Mouse (Mus musculus) limb, embryonic 10.5 days (tissue): Measurements from ENCODE around the gene Ceacam15. TPM values are rescaled to one million over a fixed set of nuclear protein-coding genes. Genes with fewer than 3 reads are reported as not detected.
"Not testable (repeated sequence)": the region's sequence is repeated elsewhere in the genome, so short reads cannot be mapped to it uniquely, and the experiment has no call there.

Experiments used
- DNase-seq: peaks from one replicate; pipeline ENCODE4 v3.0.0-alpha.2; 2017; ENCODE audit warnings: low spot score
- H3K27ac ChIP-seq: fragments of 300-500 bp; sonication (generic); 2 replicates; pipeline ENCODE4 v1.5.1; 2016; ENCODE audit warnings: mild to moderate bottlenecking
- H3K27me3 ChIP-seq: fragments of 300-500 bp; sonication (generic); 2 replicates; pipeline ENCODE4 v1.6.1; 2016; ENCODE audit warnings: low read depth, mild to moderate bottlenecking; ENCODE audit not compliant: poor library complexity, severe bottlenecking
- H3K36me3 ChIP-seq: fragments of 300-500 bp; sonication (generic); 2 replicates; pipeline ENCODE4 v1.6.1; 2016; ENCODE audit warnings: mild to moderate bottlenecking, moderate library complexity
- H3K4me1 ChIP-seq: fragments of 300-500 bp; sonication (generic); 2 replicates; pipeline ENCODE4 v1.6.1; 2016
- H3K4me3 ChIP-seq: fragments of 300-500 bp; sonication (generic); 2 replicates; pipeline ENCODE4 v1.5.1; 2016; ENCODE audit warnings: mild to moderate bottlenecking, moderate library complexity
- H3K9me3 ChIP-seq: fragments of 300-500 bp; sonication (generic); replicated peaks from 2 replicates; pipeline ENCODE4 v1.6.1; 2016; ENCODE audit warnings: mild to moderate bottlenecking
- WGBS: fragments of 180-500 bp; shearing (Covaris S2); methylation state at CpG from one replicate; pipeline ENCODE4 v1.1.7; 2016; 5-methylcytosine and 5-hydroxymethylcytosine counted together
- polyA plus RNA-seq: library from polyadenylated mRNA; unstranded; fragments of >200 nt; fragmentation: Nextera tagmentation; extraction: Ambion mirVana; gene quantifications from 2 replicates; pipeline ENCODE4 v1.2.1, GENCODE M21; 2016

The Ceacam15 gene
- polyA plus RNA-seq, 1 experiment from 2014 or later = not detected

DNA sequence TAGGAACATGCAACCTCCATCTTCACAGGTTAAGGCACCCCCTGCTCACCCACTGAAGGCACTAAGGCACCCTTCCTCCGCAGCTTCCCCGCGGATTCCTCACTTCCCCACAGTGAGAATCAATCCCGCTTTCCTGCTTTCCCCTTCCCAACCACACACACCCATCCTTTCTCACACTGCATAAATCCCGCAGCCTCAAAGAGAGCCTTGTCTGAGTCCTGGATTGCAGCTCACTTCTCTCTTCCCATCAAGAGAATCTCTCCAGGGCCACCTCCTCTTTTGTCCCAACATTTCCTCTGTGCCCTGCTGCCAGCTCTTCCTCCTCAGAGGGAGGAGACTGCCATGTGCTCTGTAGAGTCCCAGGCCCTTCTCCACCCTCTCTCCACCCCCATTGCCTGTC is 806 bp downstream of the Ceacam15 start:
- not testable (repeated sequence) for H3K4me3 ChIP-seq, DNase-seq, H3K9me3 ChIP-seq, H3K27ac ChIP-seq, H3K27me3 ChIP-seq, H3K4me1 ChIP-seq, H3K36me3 ChIP-seq
- WGBS = 38% methylated on average over 5 of the region's 5 CpGs

DNA sequence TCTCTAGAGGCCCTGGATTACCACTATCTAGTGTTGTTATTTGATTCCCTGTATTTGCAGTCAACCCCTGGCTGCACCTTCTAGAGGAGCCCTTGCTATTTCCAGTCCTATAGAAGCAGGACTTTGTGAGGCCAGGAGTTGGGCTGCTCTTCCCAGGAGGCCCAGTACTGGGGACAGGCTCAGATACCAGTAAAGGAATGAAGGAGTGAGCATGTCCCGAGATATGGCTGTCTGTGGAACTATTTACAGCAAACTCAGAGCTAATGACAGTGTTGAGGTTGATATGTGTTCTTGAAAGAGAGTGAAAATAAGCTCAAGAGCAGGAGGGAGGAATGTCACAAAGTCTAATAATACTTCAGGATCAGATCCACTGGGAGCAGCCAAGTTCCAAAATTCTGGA is 1.7 kb downstream of the Ceacam15 start:
- Histone ChIP-seq H3K36me3 (no peaks in the 10 kb centered on the region), H3K4me3 (no peak overlapping the region), H3K9me3 (no peaks in the 10 kb centered on the region), H3K4me1 (no peaks in the 10 kb centered on the region), H3K27ac (no peak overlapping the region), H3K27me3 (no peaks in the 10 kb centered on the region)
- 68% methylated on average over 1 of the region's 1 CpGs for WGBS
- DNase-seq = no peak

DNA sequence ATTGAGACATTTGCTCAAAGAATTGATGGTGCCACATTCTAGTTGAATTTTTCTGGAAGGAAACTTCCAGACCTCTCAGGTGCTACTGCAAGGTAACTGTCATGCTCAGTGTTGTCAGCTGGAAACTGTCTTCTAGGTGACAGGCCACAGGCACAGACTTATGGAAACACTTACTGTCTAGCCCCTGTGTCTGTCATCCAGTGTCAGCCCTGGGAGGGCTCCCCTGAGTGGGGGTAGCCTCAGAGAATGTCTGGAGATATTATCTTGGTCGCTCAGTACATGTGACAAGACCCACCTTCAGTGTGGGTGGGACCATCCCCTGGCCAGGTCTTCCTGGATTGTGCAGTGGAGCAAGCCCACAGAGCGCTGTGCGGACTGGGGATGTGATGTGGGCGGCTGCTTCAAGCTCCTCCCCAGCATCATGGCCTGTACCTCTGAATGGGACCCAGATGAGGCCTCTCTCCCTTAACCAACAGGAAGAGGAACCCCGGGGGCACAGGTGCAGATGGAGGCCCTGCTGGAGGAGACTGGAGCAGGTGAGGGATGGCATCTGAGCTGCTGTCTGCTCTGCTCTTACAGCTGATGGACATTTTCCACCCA is 7.1 kb downstream of the Ceacam15 start:
- not testable (repeated sequence) for H3K27me3 ChIP-seq, H3K4me1 ChIP-seq, H3K27ac ChIP-seq, DNase-seq, H3K4me3 ChIP-seq, H3K9me3 ChIP-seq, H3K36me3 ChIP-seq
- 79% methylated on average over 5 of the region's 5 CpGs for WGBS

DNA sequence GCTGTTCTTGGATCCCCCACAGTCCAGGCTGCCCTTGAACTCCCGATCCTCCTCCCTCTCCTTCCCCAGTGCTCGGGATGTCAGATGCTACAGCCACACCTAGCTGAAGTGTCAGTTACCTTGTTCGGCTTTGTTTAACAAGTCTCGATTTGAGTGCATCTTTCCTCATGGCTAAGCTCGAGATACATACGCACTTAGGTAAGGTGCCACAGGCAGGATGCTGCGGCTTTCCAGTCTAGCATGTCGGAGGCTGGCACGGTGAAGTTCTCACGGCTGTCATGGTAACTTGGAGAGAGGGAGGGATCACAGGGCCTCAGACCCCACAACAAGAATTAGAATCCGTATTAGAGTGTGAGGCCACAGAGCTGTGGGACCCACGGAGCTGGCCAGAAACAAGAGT is 31.2 kb downstream of the Ceacam15 start:
- no peak overlapping the region for H3K4me3 ChIP-seq
- no peaks in the 10 kb centered on the region for H3K4me1 ChIP-seq
- H3K27me3 ChIP-seq = no peaks in the 10 kb centered on the region
- H3K36me3 ChIP-seq = no peaks in the 10 kb centered on the region
- H3K27ac ChIP-seq = no peak overlapping the region
- no peaks in the 10 kb centered on the region for H3K9me3 ChIP-seq
- DNase-seq = no peak
- WGBS = 84% methylated on average over 12 of the region's 12 CpGs

DNA sequence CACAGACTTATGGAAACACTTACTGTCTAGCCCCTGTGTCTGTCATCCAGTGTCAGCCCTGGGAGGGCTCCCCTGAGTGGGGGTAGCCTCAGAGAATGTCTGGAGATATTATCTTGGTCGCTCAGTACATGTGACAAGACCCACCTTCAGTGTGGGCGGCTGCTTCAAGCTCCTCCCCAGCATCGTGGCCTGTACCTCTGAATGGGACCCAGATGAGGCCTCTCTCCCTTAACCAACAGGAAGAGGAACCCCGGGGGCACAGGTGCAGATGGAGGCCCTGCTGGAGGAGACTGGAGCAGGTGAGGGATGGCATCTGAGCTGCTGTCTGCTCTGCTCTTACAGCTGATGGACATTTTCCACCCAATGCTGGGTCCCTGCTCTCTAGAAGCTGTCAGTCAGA is 32.4 kb downstream of the Ceacam15 start:
- not testable (repeated sequence) for H3K4me3 ChIP-seq, H3K36me3 ChIP-seq, H3K27me3 ChIP-seq, DNase-seq, H3K4me1 ChIP-seq, H3K27ac ChIP-seq, H3K9me3 ChIP-seq
- WGBS = 53% methylated on average over 4 of the region's 4 CpGs

DNA sequence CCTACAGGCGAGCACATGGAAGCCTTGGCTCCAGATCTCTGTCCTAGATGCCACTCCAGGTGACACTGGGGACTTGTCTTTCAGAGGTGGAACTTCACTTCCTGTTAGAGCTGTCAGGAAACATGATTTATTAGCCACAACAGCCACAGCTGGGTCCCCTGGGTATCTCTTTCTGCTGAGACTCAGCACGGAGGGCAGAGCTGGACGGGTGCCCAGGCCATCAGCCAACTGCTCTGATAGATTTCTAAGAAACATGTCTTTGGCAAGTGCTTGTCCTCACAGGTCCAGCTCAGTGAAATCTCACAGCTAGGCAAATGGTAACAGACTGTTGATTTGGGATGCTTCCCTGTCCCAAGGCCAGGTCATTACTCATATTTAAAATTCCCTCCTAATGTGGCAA is 36.5 kb downstream of the Ceacam15 start:
- no peak for DNase-seq
- H3K4me3 ChIP-seq = no peak overlapping the region
- H3K27me3 ChIP-seq = no peaks in the 10 kb centered on the region
- H3K9me3 ChIP-seq = no peaks in the 10 kb centered on the region
- H3K36me3 ChIP-seq = no peaks in the 10 kb centered on the region
- 89% methylated on average over 3 of the region's 3 CpGs for WGBS
- no peaks in the 10 kb centered on the region for H3K4me1 ChIP-seq
- no peak overlapping the region for H3K27ac ChIP-seq

DNA sequence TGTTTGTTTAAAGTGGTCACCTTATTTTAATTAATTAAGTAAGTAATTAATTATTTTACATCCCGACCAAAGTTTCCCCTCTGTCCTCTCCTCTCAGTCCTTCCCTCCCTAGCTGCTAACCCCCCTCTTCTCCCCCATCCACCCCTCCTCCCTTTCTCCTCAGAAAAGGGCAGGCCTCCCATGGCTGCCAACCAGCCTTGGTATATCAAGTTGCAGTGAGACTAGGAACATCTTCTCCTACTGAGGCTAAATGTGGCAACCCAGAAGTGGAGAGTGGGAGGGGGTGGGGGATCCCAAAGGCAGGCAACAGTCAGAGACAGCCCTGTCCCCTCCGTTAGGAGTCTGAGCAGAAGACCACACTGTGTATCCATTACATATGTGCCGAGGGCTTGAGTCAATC is 40.4 kb downstream of the Ceacam15 start:
- no peaks in the 10 kb centered on the region for H3K27me3 ChIP-seq
- 0 out of 2 replicates have a peak, but pooled peaks cover 4% of the 10 kb centered on the region for H3K4me1 ChIP-seq
- H3K36me3 ChIP-seq = no peaks in the 10 kb centered on the region
- WGBS = 61% methylated on average over 3 of the region's 3 CpGs
- H3K4me3 ChIP-seq = no peak overlapping the region
- DNase-seq = no peak
- H3K27ac ChIP-seq = no peak overlapping the region
- no peaks in the 10 kb centered on the region for H3K9me3 ChIP-seq

DNA sequence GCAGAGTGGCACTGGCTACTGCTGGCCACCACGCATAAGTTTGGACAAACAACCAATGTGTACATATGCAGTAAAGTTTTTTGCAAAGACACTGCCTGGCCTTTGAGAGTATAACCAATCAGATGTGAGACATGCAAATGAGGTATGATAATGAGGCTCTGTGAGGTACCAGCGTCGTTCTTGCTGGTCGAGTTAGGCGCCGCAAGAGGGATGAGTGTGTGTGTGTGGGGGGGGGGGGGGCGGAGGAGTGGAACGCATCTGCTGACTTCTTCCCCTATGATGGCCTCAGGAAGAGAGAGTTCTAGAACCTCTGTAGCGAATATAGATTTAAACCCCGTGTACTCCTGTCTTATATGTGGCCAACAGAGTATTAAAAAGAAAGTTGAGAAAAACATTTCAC is 41.6 kb downstream of the Ceacam15 start:
- 21% methylated on average over 10 of the region's 10 CpGs for WGBS

DNA sequence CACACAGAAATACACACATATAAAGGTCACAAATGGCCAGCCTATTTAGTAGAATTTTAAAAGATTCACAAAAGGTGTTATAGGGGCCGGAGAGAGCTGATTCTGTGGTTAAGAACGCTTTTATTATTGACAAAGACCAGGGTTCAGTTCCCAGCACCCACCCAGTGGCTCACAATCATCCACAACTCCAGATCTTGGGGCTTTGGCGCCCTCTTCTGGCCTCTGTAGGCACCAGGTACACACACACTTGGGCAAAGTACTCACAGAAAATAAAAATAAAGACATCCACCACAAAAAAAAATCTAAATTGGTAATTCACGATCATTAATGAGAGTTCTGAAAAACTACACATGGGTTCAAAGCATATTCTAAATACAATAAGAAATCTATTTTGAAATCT is 43.6 kb downstream of the Ceacam15 start:
- H3K4me3 ChIP-seq = no peak overlapping the region
- no peak for DNase-seq
- H3K36me3 ChIP-seq = no peaks in the 10 kb centered on the region
- 0 out of 2 replicates have a peak, but pooled peaks cover 4% of the 10 kb centered on the region for H3K4me1 ChIP-seq
- H3K27ac ChIP-seq = no peak overlapping the region
- H3K27me3 ChIP-seq = no peaks in the 10 kb centered on the region
- H3K9me3 ChIP-seq = no peaks in the 10 kb centered on the region
- 67% methylated on average over 4 of the region's 4 CpGs for WGBS

More for the DNA sequence above, 41.6 kb downstream of the Ceacam15 start:
- not testable (repeated sequence) for H3K27me3 ChIP-seq, H3K27ac ChIP-seq, H3K9me3 ChIP-seq, H3K36me3 ChIP-seq, DNase-seq, H3K4me1 ChIP-seq, H3K4me3 ChIP-seq

DNA sequence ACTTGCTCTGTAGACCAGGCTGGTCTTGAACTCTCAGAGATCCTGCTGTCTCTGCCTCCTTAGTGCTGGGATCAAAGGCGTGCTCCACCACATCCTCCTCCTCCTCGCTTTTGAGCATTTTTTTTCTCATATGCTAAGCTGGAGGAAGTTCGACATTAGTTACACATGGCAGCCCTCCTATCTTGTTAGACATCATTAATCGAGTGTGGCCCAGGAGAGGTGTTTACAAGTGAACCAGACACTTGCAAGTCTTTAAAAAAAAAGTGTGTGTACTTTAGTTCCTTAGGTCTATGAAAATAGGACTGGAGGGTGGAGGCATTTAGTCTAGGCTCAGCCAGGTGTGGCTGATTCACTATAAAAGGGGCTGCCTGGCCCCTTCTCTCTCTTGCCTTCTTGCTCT is 44.5 kb downstream of the Ceacam15 start:
- Histone ChIP-seq H3K36me3 (no peaks in the 10 kb centered on the region), H3K27ac (no peak overlapping the region), H3K4me3 (no peak overlapping the region), H3K9me3 (no peaks in the 10 kb centered on the region), H3K27me3 (no peaks in the 10 kb centered on the region), H3K4me1 (0 out of 2 replicates have a peak, but pooled peaks cover 4% of the 10 kb centered on the region)
- DNase-seq = no peak
- 78% methylated on average over 4 of the region's 4 CpGs for WGBS

DNA sequence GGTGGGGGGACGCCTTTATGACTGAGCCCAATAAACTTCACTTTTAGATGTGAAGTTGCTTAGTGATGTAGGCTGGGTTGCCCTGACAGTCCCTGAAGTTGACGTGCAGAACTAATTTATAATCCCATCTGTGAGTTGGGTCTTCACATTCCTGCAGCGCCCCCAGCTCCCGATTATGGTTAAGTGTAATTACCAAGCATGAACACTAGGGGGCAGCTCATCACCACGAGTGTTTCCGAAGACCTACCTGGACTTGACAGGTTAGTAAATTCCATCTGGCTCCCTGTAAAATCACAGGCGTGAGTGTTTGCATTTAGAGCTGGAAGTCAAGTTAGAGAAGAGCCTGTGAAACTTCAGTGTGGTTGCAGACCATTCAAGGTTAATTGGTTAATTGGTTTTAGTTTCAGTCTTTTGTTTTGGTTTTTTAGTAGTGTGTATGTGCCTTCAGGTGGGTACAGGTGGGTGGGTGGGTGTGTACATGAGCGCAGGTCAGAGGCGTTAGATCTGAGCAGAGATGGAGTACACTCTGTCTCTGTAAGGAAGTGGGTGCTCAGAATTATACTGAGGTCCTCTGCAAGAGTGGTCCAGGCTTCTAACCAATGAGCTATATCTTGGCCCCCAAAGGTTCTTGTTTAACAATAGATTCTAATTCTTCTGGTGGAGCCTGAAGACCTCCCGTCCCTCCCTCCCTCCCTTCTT is 45.8 kb downstream of the Ceacam15 start:
- Histone ChIP-seq H3K4me3 (no peak overlapping the region), H3K27ac (no peak overlapping the region), H3K4me1 (0 out of 2 replicates have a peak, but pooled peaks cover 4% of the 10 kb centered on the region), H3K9me3 (no peaks in the 10 kb centered on the region), H3K27me3 (no peaks in the 10 kb centered on the region), H3K36me3 (no peaks in the 10 kb centered on the region)
- 23% methylated on average over 10 of the region's 10 CpGs for WGBS
- peak; percentile 64 for DNase-seq

DNA sequence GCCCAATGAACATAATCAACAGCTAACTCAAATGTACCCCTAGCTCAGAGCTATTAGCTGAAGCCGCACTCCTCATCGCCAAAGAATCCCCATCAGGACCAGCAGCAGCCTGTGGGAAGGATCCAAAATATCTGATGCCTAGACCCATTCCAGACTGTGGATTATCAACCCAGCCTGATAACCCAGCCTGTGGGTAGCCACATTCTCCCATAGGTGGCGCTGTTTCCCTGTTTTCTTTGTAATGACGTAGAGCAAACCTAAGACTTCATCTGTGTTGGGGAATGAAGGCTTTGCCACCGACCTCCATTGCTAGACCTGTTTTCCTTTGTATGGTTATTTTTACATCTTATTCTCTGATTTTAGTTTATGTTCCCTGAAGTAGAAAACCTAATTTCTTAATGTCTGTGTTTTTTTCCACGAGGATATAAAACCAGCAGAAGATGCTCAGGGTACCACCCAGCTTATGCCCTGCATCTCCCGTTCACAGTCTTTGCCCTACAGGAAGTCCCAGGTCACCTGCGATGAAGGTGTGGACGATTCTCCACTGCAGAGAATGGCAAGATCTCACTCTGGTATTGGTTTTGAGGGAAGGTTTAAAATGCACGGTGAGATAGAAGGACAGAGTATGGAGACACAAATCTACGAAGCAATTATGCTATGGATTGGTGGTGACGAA is 47.3 kb downstream of the Ceacam15 start:
- Histone ChIP-seq H3K27ac (no peak overlapping the region), H3K4me1 (peaks cover 7% of the 10 kb centered on the region), H3K4me3 (no peak overlapping the region), H3K9me3 (no peaks in the 10 kb centered on the region), H3K27me3 (no peaks in the 10 kb centered on the region), H3K36me3 (no peaks in the 10 kb centered on the region)
- 38% methylated on average over 12 of the region's 12 CpGs for WGBS
- DNase-seq = peak; percentile 74

DNA sequence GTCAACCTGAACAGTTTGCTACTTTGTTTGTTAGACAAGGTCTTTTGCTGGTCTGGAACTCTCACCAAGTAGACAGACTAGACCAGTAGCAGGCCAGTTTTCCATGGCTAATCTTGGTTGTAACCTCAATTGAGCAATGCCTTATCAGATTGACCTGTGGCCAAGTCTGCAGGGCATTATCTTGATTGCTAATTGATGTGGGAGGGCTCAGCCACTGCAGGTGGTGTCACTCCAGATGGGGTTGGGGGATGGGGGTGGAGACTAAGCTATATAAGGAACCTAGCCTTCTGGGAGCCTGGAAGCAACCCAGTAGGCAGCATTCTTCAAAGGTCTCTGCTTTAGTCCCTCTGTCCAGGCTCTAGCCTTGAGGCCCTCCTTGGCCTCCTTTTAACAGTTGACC is 51.8 kb downstream of the Ceacam15 start:
- H3K27me3 ChIP-seq = no peaks in the 10 kb centered on the region
- H3K9me3 ChIP-seq = no peaks in the 10 kb centered on the region
- peaks cover 13% of the 10 kb centered on the region for H3K4me1 ChIP-seq
- no peak overlapping the region for H3K4me3 ChIP-seq
- DNase-seq = no peak
- no peaks in the 10 kb centered on the region for H3K36me3 ChIP-seq
- no peak overlapping the region for H3K27ac ChIP-seq
